Mouse (Mus musculus) erythroblast, adult 5-6 weeks (primary cell): Measurements from ENCODE around the gene Ola1. TPM values are rescaled to one million over a fixed set of nuclear protein-coding genes. Genes with fewer than 3 reads are reported as not detected.

Experiments used
- total RNA-seq, 2 experiments: library from RNA; stranded (forward) in 1 of 2; stranded (reverse) in 1 of 2; fragments of 150-400 nt in 1 of 2; fragments of 200-764, 138-1000 nt in 1 of 2; gene quantifications; 2 replicates each; pipeline versions ENCODE4 v1.2.3 to v1.2.4; 2015 to 2017; ENCODE audit warnings: low replicate concordance in 2 of 2

Ola1 gene
- total RNA-seq, 2 experiments from 2014 or later: 23.3 to 31.9 TPM

Other genes starting within 250 kb of the Ola1 start
- gene Sp3, start 238.5 kb downstream of the Ola1 start, total RNA-seq (2015; ENCODE audit: low replicate concordance): 55.8 and 86.7 TPM in 2 replicates
- gene Sp3, start 238.5 kb downstream of the Ola1 start, total RNA-seq (2017; ENCODE audit: low replicate concordance): 115 and 140 TPM in 2 replicates
- gene Gm11084, start 232.2 kb downstream of the Ola1 start, total RNA-seq (2015; ENCODE audit: low replicate concordance): not detected in 2 replicates
- gene Gm11084, start 232.2 kb downstream of the Ola1 start, total RNA-seq (2017; ENCODE audit: low replicate concordance): not detected in 2 replicates
- not detected in 2 replicates for gene Sp9, start 53.0 kb upstream of the Ola1 start, total RNA-seq (2015; ENCODE audit: low replicate concordance)
- gene Sp9, start 53.0 kb upstream of the Ola1 start, total RNA-seq (2017; ENCODE audit: low replicate concordance): 0.51 TPM in 1 of 2 replicates, not detected in the other
- gene Scrn3, start 93.7 kb upstream of the Ola1 start, total RNA-seq (2015; ENCODE audit: low replicate concordance): 19.2 and 21.1 TPM in 2 replicates
- 32.5 and 33.6 TPM in 2 replicates for gene Scrn3, start 93.7 kb upstream of the Ola1 start, total RNA-seq (2017; ENCODE audit: low replicate concordance)
- 57.6 and 67.9 TPM in 2 replicates for gene Cir1, start 93.8 kb upstream of the Ola1 start, total RNA-seq (2015; ENCODE audit: low replicate concordance)
- gene Cir1, start 93.8 kb upstream of the Ola1 start, total RNA-seq (2017; ENCODE audit: low replicate concordance): 76.7 and 127 TPM in 2 replicates
- gene Gpr155, start 167.6 kb upstream of the Ola1 start, total RNA-seq (2015; ENCODE audit: low replicate concordance): 5.8 and 7.3 TPM in 2 replicates
- 9.3 and 10.6 TPM in 2 replicates for gene Gpr155, start 167.6 kb upstream of the Ola1 start, total RNA-seq (2017; ENCODE audit: low replicate concordance)